Mouse (Mus musculus) kidney, embryonic 15.5 days (tissue): Measurements from ENCODE around the gene Grm4. TPM values are rescaled to one million over a fixed set of nuclear protein-coding genes. Genes with fewer than 3 reads are reported as not detected.
A peak's percentile ranks its signal among the peaks of the same experiment; 100 is the strongest.

Source experiments
- ATAC-seq: fragments of 200-750 bp; cut with Nextera tagmentation; replicated peaks from 2 replicates; pipeline ENCODE4 v1.8.0; 2017; ENCODE audit warnings: moderate TSS enrichment; ENCODE audit not compliant: low FRiP score
- H3K27ac ChIP-seq: fragments of 300-500 bp; sonication (generic); 2 replicates; pipeline ENCODE4 v1.5.1; 2015; ENCODE audit warnings: mild to moderate bottlenecking, inconsistent platforms
- H3K27me3 ChIP-seq: fragments of 300-500 bp; sonication (generic); 2 replicates; pipeline ENCODE4 v1.6.1; 2015; ENCODE audit warnings: inconsistent platforms
- H3K36me3 ChIP-seq: fragments of 300-500 bp; sonication (generic); 2 replicates; pipeline ENCODE4 v1.6.1; 2015; ENCODE audit warnings: inconsistent platforms
- H3K4me1 ChIP-seq: fragments of 300-500 bp; sonication (generic); 2 replicates; pipeline ENCODE4 v1.6.1; 2015; ENCODE audit warnings: inconsistent platforms
- H3K4me2 ChIP-seq: fragments of 300-500 bp; sonication (generic); 2 replicates; pipeline ENCODE4 v1.6.1; 2015; ENCODE audit warnings: moderate library complexity, mild to moderate bottlenecking, inconsistent platforms
- H3K4me3 ChIP-seq: fragments of 300-500 bp; sonication (generic); replicated peaks from 2 replicates; pipeline ENCODE4 v1.5.1; 2015; ENCODE audit warnings: mild to moderate bottlenecking, inconsistent platforms
- H3K9ac ChIP-seq: fragments of 300-500 bp; sonication (generic); 2 replicates; pipeline ENCODE4 v1.6.1; 2015; ENCODE audit warnings: mild to moderate bottlenecking, inconsistent platforms
- H3K9me3 ChIP-seq: fragments of 300-500 bp; sonication (generic); replicated peaks from 2 replicates; pipeline ENCODE4 v1.6.1; 2016; ENCODE audit warnings: inconsistent platforms
- WGBS: fragments of 180-500 bp; shearing (Covaris S2); methylation state at CpG from one replicate; pipeline ENCODE4 v1.1.7; 2015; ENCODE audit warnings: mixed read lengths; 5-methylcytosine and 5-hydroxymethylcytosine counted together
- polyA plus RNA-seq: library from polyadenylated mRNA; unstranded; fragments of >200 nt; fragmentation: Nextera tagmentation; extraction: Ambion mirVana; gene quantifications from 2 replicates; pipeline ENCODE4 v1.2.1, GENCODE M21; 2015

Gene Grm4
- polyA plus RNA-seq, 1 experiment from 2014 or later, result 1.2 TPM

DNA sequence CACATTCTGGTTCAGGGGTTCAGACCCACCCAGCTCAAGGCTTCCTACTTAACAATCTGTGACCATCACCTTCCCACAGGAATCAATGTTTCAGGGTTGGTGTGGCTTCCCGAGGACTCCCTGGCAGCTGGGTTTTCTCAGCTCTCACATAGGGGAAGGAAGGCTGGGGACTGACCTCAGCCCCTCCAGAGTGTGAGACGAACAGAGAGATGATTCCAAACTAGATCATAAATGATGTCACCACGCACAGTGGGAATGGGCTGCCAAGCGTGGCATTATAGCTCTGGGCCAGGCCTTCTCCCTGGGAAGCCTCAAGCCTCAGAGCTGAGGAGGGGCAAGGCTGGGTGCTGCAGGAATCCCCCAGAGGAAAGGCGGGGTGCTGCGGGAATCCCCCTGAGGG, 96.8 kb downstream of the Grm4 start:
- Histone ChIP-seq H3K9ac (no peak overlapping the region), H3K27me3 (peaks cover 7% of the 10 kb centered on the region), H3K9me3 (peaks cover 15% of the 10 kb centered on the region), H3K4me3 (no peak overlapping the region), H3K4me2 (no peak overlapping the region), H3K4me1 (peaks cover 35% of the 10 kb centered on the region), H3K27ac (no peak overlapping the region), H3K36me3 (no peaks in the 10 kb centered on the region)
- WGBS, result 55% methylated on average over 6 of the region's 6 CpGs
- ATAC-seq, result no peak

DNA sequence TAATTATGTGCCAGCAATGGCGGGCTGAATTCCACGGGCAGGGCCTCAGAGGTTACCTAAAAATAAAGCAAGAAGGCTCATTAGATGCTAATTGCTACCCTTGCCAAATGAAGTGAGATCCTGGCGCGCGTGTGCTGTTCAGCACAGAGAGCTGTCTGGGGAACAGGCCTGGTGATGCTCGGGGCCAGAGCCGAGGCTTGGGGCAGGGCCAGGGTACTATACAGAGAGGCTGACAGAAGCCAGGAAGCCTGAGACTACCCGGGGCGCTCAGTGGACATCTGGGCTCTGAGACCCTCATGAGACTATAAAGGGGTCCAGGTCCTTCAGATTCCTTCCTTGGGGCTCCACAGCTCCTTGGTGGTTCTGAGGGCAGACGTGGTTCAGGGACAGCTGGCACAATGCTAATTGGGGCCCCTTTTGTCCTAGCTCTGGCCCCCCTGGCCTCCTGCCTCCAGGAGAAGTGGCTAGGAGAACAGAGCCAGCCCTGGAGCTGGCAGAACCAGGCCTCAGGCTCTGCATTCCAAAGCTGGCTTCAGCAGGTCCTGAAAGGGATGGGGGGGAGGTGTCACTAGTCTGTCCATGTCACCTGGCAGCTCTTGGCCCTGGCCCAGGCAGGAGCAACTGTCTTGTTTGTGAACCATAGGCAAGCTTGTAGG, 98.3 kb downstream of the Grm4 start:
- 13% methylated on average over 10 of the region's 10 CpGs for WGBS

DNA sequence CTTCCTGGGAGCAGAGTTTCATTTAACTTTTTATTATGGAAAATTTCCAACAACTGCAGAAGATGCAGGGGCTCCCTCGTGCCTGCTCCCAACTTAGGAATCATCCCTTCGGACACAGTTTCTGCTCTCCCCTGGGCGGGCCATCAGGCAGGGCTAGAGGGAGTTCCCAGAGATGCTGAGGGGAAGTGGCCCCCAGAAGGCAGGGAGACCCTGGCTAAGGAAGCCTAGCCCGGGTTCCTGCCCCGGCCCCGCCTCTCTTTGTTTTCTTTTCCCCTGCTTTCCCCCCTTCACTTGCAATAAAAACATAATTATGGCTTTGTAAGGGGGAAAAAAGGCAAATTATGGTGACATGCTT, 98.9 kb downstream of the Grm4 start:
- peak overlapping the region; percentile 71 for H3K27ac ChIP-seq
- ATAC-seq, result no peak; the same call in 1 of the 2 replicates
- WGBS, result 10% methylated on average over 6 of the region's 6 CpGs
- H3K4me1 ChIP-seq, result peaks cover 35% of the 10 kb centered on the region
- no peaks in the 10 kb centered on the region for H3K9me3 ChIP-seq
- peak overlapping the region; percentile 33 for H3K4me2 ChIP-seq
- no peak overlapping the region for H3K9ac ChIP-seq
- H3K36me3 ChIP-seq, result no peaks in the 10 kb centered on the region
- no peak overlapping the region for H3K4me3 ChIP-seq
- H3K27me3 ChIP-seq, result 0 out of 2 replicates have a peak, but pooled peaks cover 3% of the 10 kb centered on the region

More for the DNA sequence above, 98.3 kb downstream of the Grm4 start:
- H3K4me1 ChIP-seq, result peaks cover 35% of the 10 kb centered on the region
- ATAC-seq, result no peak
- peak overlapping the region; percentile 71 for H3K27ac ChIP-seq
- no peak overlapping the region for H3K9ac ChIP-seq
- H3K27me3 ChIP-seq, result 0 out of 2 replicates have a peak, but pooled peaks cover 3% of the 10 kb centered on the region
- H3K9me3 ChIP-seq, result peaks cover 2% of the 10 kb centered on the region; the same call in 1 of the 2 replicates
- H3K36me3 ChIP-seq, result no peaks in the 10 kb centered on the region
- H3K4me3 ChIP-seq, result no peak overlapping the region
- peak overlapping the region; percentile 33 for H3K4me2 ChIP-seq

DNA sequence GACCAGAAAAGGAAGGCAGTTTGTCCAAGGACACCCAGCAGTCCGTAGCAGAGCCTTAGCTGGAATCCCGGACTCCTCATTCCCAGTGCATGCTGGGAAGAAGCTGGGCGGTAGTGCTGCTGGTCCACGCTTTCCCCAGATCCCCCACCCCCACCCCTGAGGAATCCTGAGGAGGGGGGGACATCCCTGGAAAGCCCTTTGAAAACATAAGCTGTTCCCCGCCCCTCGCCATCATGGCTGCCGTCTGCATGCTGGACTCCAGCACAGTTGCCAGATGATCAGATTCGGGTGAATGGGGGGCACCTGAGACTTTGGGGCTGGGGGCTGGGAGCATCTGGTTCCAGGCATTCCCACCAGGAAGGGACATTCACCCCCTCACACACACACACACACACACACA, 99.4 kb downstream of the Grm4 start:
- Histone ChIP-seq H3K4me1 (peaks cover 35% of the 10 kb centered on the region), H3K4me2 (peak overlapping the region; percentile 36), H3K36me3 (no peaks in the 10 kb centered on the region), H3K9ac (no peak overlapping the region), H3K27me3 (0 out of 2 replicates have a peak, but pooled peaks cover 3% of the 10 kb centered on the region), H3K9me3 (no peaks in the 10 kb centered on the region), H3K4me3 (no peak overlapping the region), H3K27ac (peak overlapping the region; percentile 62)
- ATAC-seq, result no peak
- 35% methylated on average over 8 of the region's 8 CpGs for WGBS

DNA sequence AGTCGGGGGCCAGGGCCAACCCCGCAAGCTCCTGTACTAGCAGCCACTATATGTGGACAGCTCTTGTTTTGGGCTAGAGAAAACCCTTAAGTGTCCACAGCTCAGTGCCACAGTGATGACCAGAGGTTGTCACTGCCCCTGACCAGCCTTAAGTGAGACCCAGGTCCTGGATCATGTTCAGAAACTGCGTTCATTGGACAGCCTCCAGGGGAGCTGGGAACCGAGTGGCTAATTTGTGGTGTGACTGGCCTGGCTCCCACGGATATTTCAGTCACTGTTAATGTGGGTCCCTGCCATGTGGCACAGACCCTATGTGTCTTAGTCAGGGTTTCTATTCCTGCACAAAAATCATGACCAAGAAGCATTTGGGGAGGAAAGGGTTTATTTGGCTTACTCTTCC, 112.2 kb downstream of the Grm4 start:
- 0 out of 2 replicates have a peak, but pooled peaks cover 2% of the 10 kb centered on the region for H3K4me1 ChIP-seq
- no peak overlapping the region for H3K27ac ChIP-seq
- no peaks in the 10 kb centered on the region for H3K9me3 ChIP-seq
- H3K9ac ChIP-seq, result no peak overlapping the region
- H3K4me3 ChIP-seq, result no peak overlapping the region
- H3K36me3 ChIP-seq, result no peaks in the 10 kb centered on the region
- H3K27me3 ChIP-seq, result no peaks in the 10 kb centered on the region
- no peak for ATAC-seq
- no peak overlapping the region for H3K4me2 ChIP-seq
- 78% methylated on average over 5 of the region's 5 CpGs for WGBS

DNA sequence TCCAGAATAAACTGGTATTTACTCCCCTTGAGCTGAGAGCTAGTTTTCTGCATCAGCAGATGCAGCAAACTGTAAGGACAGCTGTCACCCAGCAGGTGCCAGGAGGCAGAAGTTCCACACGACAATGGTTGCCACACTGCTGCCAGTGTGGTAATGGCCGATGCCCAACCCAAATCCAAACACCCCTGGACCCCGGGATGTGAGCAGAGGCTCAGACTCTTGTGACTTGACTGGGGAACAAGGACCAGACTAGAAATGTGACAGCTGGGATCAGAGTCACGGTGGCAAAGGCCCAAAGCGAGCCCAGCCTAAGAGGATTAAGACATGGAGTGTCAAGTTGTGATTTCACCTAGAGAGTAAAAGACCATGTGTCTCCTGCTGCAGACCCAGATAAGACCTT, 112.7 kb downstream of the Grm4 start:
- Histone ChIP-seq H3K27me3 (no peaks in the 10 kb centered on the region), H3K36me3 (no peaks in the 10 kb centered on the region), H3K9ac (no peak overlapping the region), H3K4me2 (no peak overlapping the region), H3K4me3 (no peak overlapping the region), H3K4me1 (0 out of 2 replicates have a peak, but pooled peaks cover 2% of the 10 kb centered on the region), H3K9me3 (no peaks in the 10 kb centered on the region), H3K27ac (no peak overlapping the region)
- no peak for ATAC-seq
- 87% methylated on average over 5 of the region's 5 CpGs for WGBS

DNA sequence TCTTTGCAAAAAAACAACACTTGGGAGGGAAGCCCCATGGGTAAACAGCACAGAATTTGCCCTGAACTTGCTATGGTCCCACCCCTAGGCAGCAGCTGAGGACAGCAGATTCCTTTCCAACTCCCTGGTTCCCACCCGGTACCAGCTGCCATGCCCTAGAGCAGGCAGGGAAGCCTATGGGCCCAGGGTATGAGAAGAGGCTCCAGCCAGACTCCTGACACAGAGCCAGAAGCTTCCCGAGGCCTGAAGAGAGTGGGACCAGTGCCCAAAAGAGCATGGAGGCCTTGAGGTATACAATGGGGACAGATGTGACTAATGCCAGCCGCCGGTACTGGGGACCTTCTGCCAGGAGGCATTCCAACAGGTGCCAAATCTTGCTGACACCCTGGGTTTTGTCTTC, 114.2 kb downstream of the Grm4 start:
- Histone ChIP-seq H3K9me3 (no peaks in the 10 kb centered on the region), H3K4me1 (no peaks in the 10 kb centered on the region), H3K36me3 (no peaks in the 10 kb centered on the region), H3K9ac (no peak overlapping the region), H3K4me3 (no peak overlapping the region), H3K4me2 (no peak overlapping the region), H3K27ac (no peak overlapping the region), H3K27me3 (no peaks in the 10 kb centered on the region)
- ATAC-seq, result no peak
- 86% methylated on average over 4 of the region's 4 CpGs for WGBS

DNA sequence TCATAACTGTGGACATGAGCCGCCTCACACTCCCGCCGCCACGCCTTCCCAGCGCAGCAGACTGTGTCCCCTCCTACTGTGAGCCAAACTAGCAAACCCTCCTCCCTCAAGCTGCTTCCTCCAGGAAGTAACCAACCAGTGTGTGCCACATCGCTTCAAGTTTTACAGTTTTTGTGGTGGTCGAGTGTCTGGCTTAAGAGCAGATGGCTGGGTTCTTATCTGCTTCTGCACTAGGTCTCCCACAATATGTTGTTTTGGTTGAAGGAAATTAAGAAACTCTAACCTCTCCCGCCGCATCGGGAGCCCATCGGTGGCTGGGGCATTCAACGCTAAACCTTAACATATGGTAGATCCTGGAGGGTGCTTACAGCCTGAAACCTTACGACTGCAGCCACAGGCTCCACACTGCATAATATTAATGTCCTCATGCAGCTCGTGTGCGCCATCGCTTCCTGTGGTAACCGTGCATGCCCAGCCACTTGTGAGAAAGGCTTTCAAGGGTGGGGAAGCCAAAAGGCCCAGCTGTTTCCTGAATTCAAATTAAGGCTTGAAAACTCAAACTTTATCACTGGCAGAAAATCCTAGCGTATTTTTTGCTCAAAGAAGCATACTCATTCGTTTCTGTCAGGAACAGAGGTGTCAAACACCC, 115.7 kb downstream of the Grm4 start:
- H3K4me3 ChIP-seq, result no peak overlapping the region
- WGBS, result 88% methylated on average over 19 of the region's 19 CpGs
- H3K27ac ChIP-seq, result no peak overlapping the region
- no peaks in the 10 kb centered on the region for H3K36me3 ChIP-seq
- no peaks in the 10 kb centered on the region for H3K27me3 ChIP-seq
- H3K9me3 ChIP-seq, result 0 out of 2 replicates have a peak, but pooled peaks cover 3% of the 10 kb centered on the region
- peaks cover 4% of the 10 kb centered on the region; the same call in 1 of the 2 replicates for H3K4me1 ChIP-seq
- no peak for ATAC-seq
- no peak overlapping the region for H3K4me2 ChIP-seq
- H3K9ac ChIP-seq, result no peak overlapping the region

DNA sequence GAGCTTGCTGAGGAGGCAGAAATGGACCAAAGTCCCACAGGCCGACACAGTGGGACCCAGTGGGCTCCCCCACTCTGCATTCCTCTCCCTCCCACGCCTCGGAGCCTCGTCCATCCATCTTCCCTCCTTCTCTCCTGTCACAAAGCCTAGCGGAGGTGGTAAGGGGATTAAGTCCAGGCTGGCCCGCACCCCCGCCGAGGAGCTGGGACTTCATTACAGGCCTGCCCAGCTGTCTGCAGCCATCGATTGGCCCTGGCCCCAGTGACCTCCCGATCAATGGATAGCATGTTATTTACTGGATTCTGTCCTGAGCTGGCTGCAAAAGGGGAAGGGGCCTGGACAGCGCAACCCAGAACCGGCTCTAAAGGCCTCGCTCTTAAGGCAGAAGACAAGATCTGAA, 120.0 kb downstream of the Grm4 start:
- Histone ChIP-seq H3K27ac (no peak overlapping the region), H3K4me1 (peaks cover 8% of the 10 kb centered on the region; the same call in 1 of the 2 replicates), H3K9me3 (0 out of 2 replicates have a peak, but pooled peaks cover 3% of the 10 kb centered on the region), H3K9ac (no peak overlapping the region), H3K4me3 (no peak overlapping the region), H3K36me3 (no peaks in the 10 kb centered on the region), H3K4me2 (no peak overlapping the region), H3K27me3 (no peaks in the 10 kb centered on the region)
- no peak for ATAC-seq
- 27% methylated on average over 13 of the region's 13 CpGs for WGBS

DNA sequence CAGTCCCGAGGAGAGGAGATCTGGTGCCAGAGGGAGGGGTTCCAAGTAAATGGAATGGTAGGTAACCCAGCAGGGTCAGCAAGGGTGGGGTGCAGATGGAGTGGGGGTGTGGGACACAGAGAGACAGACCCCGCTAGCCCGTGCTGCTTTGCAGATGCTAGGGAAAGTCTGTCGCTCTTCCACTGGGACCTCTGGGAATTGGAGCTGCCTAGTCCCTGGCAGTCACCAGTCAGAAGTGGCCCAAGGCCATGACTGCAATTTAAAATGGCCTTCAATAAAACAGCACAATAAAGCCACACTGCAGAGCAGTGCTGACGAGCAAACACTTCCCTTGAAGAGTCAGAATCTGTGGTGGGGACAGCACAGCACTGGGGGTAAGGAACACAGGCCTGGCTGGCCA, 127.3 kb downstream of the Grm4 start:
- no peaks in the 10 kb centered on the region for H3K9me3 ChIP-seq
- no peak overlapping the region for H3K4me3 ChIP-seq
- H3K27me3 ChIP-seq, result no peaks in the 10 kb centered on the region
- no peak for ATAC-seq
- WGBS, result 67% methylated on average over 5 of the region's 5 CpGs
- no peak overlapping the region for H3K9ac ChIP-seq
- no peak overlapping the region for H3K27ac ChIP-seq
- no peaks in the 10 kb centered on the region for H3K36me3 ChIP-seq
- H3K4me1 ChIP-seq, result peaks cover 9% of the 10 kb centered on the region; the same call in 1 of the 2 replicates
- H3K4me2 ChIP-seq, result no peak overlapping the region

DNA sequence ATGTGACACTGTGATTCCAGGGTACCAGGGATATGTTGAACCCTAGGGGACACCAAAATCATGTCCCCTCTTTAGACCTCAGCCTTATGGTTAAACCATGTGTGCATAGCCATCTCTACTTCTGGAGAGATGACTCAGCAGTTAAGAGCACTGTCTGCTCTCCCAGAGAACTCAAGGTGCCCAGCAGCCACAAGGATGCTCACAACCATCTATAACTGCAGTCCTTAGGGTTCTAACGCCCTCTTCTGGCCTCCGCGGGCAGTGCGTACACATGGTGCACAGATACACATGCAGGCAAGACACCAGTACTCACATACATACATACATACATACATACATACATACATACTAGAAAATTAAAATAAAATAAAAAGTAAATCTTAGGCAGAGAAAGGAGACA, 127.8 kb downstream of the Grm4 start:
- H3K4me2 ChIP-seq, result no peak overlapping the region
- H3K9me3 ChIP-seq, result no peaks in the 10 kb centered on the region
- H3K9ac ChIP-seq, result no peak overlapping the region
- H3K4me3 ChIP-seq, result no peak overlapping the region
- no peak for ATAC-seq
- no peaks in the 10 kb centered on the region for H3K36me3 ChIP-seq
- peaks cover 9% of the 10 kb centered on the region; the same call in 1 of the 2 replicates for H3K4me1 ChIP-seq
- 88% methylated on average over 4 of the region's 4 CpGs for whole genome bisulfite sequencing
- no peaks in the 10 kb centered on the region for H3K27me3 ChIP-seq
- H3K27ac ChIP-seq, result no peak overlapping the region

DNA sequence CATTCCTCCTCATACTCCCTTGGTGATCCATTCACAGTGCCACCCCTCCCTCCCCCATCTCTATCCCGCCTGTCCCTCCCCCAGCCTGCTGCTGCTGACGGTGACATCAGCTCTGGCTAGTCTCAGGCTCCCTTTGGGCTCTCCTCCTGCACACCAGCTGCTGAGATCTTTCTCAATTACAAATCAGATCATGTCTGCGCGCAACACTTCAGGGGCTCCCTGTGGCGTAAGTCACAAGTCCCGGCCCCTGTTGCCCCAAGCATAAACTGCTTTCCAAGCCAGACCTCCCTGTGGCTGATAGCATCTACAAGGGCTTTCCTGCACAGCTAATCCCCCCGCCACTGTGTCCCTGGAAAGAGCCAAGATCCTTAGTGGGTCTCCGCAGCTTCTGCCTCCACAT, 128.3 kb downstream of the Grm4 start:
- no peaks in the 10 kb centered on the region for H3K9me3 ChIP-seq
- H3K27me3 ChIP-seq, result no peaks in the 10 kb centered on the region
- no peak overlapping the region for H3K4me2 ChIP-seq
- no peak overlapping the region for H3K27ac ChIP-seq
- H3K9ac ChIP-seq, result no peak overlapping the region
- no peak overlapping the region for H3K4me3 ChIP-seq
- whole genome bisulfite sequencing, result 49% methylated on average over 8 of the region's 8 CpGs
- ATAC-seq, result no peak
- H3K36me3 ChIP-seq, result no peaks in the 10 kb centered on the region
- H3K4me1 ChIP-seq, result peaks cover 8% of the 10 kb centered on the region; the same call in 1 of the 2 replicates
